Mouse (Mus musculus): ENCODE results near the gene Cacnb1.

Gene Cacnb1

GRCm38 (mm10) chr11:97986738-97987465 is 35.9 kb downstream of the Cacnb1 start:
- no peak for ATAC-seq (ENCODE audit: low TSS enrichment)

GRCm38 (mm10) chr11:97985727-97986677 is 36.8 kb downstream of the Cacnb1 start, which contains the start of gene Plxdc1:
Plxdc1 (minus strand) TSS chr11:97986444.
- ATAC-seq (ENCODE audit: low TSS enrichment), result 0 out of 2 replicates have a peak, but pooled peaks have one; percentile 7

- ATAC-seq (ENCODE audit: low TSS enrichment), result no peak
These were observed 38.9 kb downstream of the Cacnb1 start for GRCm38 (mm10) chr11:97983983-97984382.

- no peak for ATAC-seq (ENCODE audit: low TSS enrichment)
These were observed 39.3 kb downstream of the Cacnb1 start for GRCm38 (mm10) chr11:97983506-97983905.

- no peak for ATAC-seq (ENCODE audit: low TSS enrichment)
These were observed 40.1 kb downstream of the Cacnb1 start for GRCm38 (mm10) chr11:97982721-97983120.

- ATAC-seq (ENCODE audit: low TSS enrichment), result no peak
These were observed 42.3 kb downstream of the Cacnb1 start for GRCm38 (mm10) chr11:97980531-97980966.

- no peak for ATAC-seq (ENCODE audit: low TSS enrichment)
These were observed 42.9 kb downstream of the Cacnb1 start for GRCm38 (mm10) chr11:97979824-97980495.

GRCm38 (mm10) chr11:97978392-97978791 is 44.4 kb downstream of the Cacnb1 start:
- ATAC-seq (ENCODE audit: low TSS enrichment), result no peak

- ATAC-seq (ENCODE audit: low TSS enrichment), result no peak
These were observed 45.0 kb downstream of the Cacnb1 start for GRCm38 (mm10) chr11:97977797-97978196.

- no peak for ATAC-seq (ENCODE audit: low TSS enrichment)
These were observed 48.1 kb downstream of the Cacnb1 start for GRCm38 (mm10) chr11:97974746-97975145.

- ATAC-seq (ENCODE audit: low TSS enrichment), result no peak
These were observed 48.7 kb downstream of the Cacnb1 start for GRCm38 (mm10) chr11:97974141-97974540.

GRCm38 (mm10) chr11:97972434-97972833 is 50.4 kb downstream of the Cacnb1 start:
- ATAC-seq (ENCODE audit: low TSS enrichment), result no peak

GRCm38 (mm10) chr11:97971232-97971631 is 51.6 kb downstream of the Cacnb1 start:
- peak; percentile 91 for ATAC-seq (ENCODE audit: low TSS enrichment)

GRCm38 (mm10) chr11:97970771-97971170 is 52.1 kb downstream of the Cacnb1 start:
- no peak for ATAC-seq (ENCODE audit: low TSS enrichment)

GRCm38 (mm10) chr11:97968385-97968784 is 54.4 kb downstream of the Cacnb1 start:
- no peak for ATAC-seq (ENCODE audit: low TSS enrichment)

- ATAC-seq (ENCODE audit: low TSS enrichment), result no peak
These were observed 55.7 kb downstream of the Cacnb1 start for GRCm38 (mm10) chr11:97967114-97967513.

GRCm38 (mm10) chr11:97960907-97961306 is 61.9 kb downstream of the Cacnb1 start:
- ATAC-seq (ENCODE audit: low TSS enrichment), result no peak

- peak; percentile 44; the same call in 1 of the 2 replicates for ATAC-seq (ENCODE audit: low TSS enrichment)
These were observed 63.5 kb downstream of the Cacnb1 start for GRCm38 (mm10) chr11:97959300-97959680.

- ATAC-seq (ENCODE audit: low TSS enrichment), result no peak
These were observed 64.1 kb downstream of the Cacnb1 start for GRCm38 (mm10) chr11:97958641-97959299.

GRCm38 (mm10) chr11:97956905-97957560 is 65.8 kb downstream of the Cacnb1 start:
- ATAC-seq (ENCODE audit: low TSS enrichment), result peak; percentile 47; the same call in 1 of the 2 replicates

- no peak for ATAC-seq (ENCODE audit: low TSS enrichment)
These were observed 66.9 kb downstream of the Cacnb1 start for GRCm38 (mm10) chr11:97955915-97956314.

Measured in frontal cortex, adult (tissue).